Mouse (Mus musculus): ENCODE data around the gene Gpr75. TPM values are rescaled to one million over a fixed set of nuclear protein-coding genes. Genes with fewer than 3 reads are reported as not detected.
A peak's percentile ranks its signal among the peaks of the same experiment; 100 is the strongest.

Gene Gpr75
- total RNA-seq (2014; fragmentation: Nextera tagmentation) (not detected in 2 replicates), total RNA-seq (2017) (not detected in 2 replicates)

DNA sequence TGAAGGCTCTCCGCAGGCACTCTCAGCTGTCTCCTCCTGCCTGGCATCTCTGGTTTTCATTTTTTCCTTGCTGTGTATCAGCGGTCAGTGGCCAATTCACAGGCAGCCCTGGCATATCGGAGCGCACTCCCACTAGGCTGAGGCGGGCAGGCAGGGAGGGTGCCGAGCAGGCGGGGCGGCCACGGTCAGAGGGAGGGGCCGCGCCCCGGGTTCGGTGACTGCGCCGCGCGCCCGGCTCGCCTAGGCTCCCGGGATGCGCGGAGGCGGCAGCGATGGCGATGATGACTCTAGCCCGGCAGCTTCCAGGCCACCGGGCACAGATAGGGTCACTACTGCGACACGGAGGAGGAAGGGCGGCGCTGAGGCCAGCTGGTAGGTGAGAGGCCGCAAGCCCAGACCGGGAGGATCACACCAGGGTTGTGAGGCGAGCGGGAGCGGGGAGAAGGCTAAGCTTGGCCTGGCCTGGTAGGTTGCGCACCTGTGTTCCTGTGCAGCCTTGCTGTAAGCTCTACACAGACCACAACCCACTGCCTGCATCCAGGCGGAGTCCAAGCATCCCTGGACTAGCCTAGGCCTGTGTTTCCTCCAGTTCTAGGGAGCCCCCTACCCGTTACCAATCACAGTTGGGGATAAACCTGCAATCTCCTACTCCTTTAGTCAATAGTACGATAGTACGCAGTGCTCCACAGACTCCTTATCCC is at the start of gene Gpr75, which contains the start of gene Asb3:
TSS of gene Gpr75 (plus strand) at position 188 of the 701 bp plus-strand sequence.
TSS of gene Asb3 (plus strand) at position 246 of the 701 bp plus-strand sequence.
- peak; percentile 93 for ATAC-seq (replicated peaks; ENCODE audit: low FRiP score, low TSS enrichment, poor library complexity, severe bottlenecking)

- peak; percentile 70 for ATAC-seq (replicated peaks; ENCODE audit: low FRiP score, low TSS enrichment, poor library complexity, severe bottlenecking)
These were observed 46.4 kb upstream of the Gpr75 start for GRCm38 (mm10) chr11:30838793-30839192.

DNA sequence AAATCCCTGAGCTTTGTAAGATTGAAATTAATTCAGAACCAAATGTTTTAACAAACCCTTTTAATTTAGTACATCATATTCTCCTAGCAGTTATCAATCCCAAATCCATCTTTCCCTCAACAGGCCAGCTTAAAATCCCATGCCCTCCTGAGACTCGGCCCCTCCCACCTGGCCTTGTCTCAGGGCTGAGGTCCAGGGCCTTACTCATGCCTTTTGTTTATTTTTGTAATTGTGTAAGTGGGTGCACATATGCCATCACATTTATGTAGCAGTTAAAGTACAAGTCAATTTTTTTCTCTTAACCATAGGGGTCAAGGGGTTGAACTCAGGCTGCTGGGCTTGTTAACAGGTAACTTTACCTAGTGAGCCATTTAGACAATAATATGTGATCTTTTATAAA is 40.8 kb upstream of the Gpr75 start:
- no peak for ATAC-seq (replicated peaks; ENCODE audit: low FRiP score, low TSS enrichment, poor library complexity, severe bottlenecking)

- 0 out of 2 replicates have a peak, but pooled peaks have one; percentile 34 for ATAC-seq (replicated peaks; ENCODE audit: low FRiP score, low TSS enrichment, poor library complexity, severe bottlenecking)
These were observed 12.7 kb upstream of the Gpr75 start for GRCm38 (mm10) chr11:30872425-30872824.

DNA sequence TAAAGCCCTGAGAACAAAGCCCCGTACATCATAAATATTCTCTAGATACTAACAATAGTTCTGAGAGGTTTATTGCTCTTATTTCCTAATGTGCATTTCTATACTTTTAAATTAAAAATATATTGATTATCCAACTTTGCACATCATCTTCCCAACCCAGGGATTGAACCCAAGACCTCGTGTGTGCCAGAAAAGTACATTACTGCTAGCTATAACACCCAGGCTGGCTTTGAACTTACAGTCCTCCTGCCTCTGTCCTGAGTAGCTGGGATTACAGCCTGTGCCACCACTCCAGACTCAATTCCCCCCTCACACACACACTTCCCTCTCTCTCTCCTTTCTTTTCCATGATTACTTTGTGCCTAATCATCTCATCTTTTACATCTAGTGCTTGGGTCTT is 3.0 kb downstream of the Gpr75 start:
- no peak for ATAC-seq (replicated peaks; ENCODE audit: low FRiP score, low TSS enrichment, poor library complexity, severe bottlenecking)

DNA sequence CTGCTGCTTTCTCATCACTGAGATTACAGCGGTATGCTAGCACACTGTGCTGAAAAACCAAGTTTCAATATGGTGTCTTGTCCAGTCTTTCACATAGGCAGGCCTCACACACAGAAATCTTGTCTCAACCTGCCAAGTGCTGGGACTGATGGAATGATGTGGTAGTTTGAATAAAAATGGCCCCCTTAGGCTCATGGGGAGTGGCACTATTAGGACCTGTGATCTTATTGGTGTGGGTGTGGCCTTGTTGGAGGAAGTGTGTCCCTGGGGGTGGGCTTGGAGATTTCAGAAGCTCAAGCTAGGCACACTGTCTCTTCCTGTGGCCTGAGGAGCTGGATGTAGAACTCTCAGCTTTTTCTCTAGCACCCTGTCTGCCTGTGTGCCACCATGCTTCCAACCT is 11.0 kb downstream of the Gpr75 start:
- ATAC-seq (replicated peaks; ENCODE audit: low FRiP score, low TSS enrichment, poor library complexity, severe bottlenecking), result no peak

DNA sequence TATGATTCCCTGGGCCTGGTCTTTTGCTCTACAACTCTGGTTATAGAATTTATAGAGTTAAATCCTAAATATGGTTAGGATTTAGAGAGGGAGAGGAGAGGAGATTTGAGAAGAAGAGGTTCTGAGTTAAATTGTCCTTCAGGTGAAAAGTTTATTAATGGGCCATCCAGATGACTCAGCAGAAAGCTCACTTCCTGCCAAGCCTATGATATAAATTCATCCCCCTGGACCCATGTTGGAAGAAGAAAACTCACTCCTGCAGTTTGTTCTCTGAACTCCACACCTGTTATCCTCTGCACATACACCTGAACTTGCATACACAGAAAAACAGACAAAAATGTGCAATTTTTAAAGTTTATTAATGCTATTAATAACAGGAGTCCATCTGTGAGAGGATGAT is 14.2 kb downstream of the Gpr75 start:
- no peak for ATAC-seq (replicated peaks; ENCODE audit: low FRiP score, low TSS enrichment, poor library complexity, severe bottlenecking)

DNA sequence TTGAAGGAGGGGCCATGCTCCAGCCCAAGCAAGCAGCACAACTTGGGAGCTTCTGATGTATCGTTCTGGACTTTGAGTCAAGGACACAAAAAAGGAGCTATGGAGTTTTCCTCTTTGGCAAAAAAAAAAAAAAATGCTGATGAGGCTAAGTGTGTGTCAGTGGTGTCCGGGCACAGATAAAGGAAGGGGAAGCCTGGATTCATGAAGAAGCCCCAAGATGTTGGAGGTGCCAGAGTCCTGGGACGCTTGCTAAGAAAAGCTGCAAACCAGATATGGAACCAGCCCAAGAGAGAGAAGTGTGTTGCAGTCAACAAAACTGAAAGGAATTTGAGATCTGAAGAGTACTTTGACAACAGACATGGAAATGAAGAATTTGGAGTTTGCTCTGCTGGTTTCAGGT is 27.2 kb downstream of the Gpr75 start:
- ATAC-seq (replicated peaks; ENCODE audit: low FRiP score, low TSS enrichment, poor library complexity, severe bottlenecking), result no peak

GRCm38 (mm10) chr11:30920641-30921040 is 35.5 kb downstream of the Gpr75 start:
- no peak for ATAC-seq (replicated peaks; ENCODE audit: low FRiP score, low TSS enrichment, poor library complexity, severe bottlenecking)

GRCm38 (mm10) chr11:30923283-30923682 is 38.1 kb downstream of the Gpr75 start:
- no peak for ATAC-seq (replicated peaks; ENCODE audit: low FRiP score, low TSS enrichment, poor library complexity, severe bottlenecking)

GRCm38 (mm10) chr11:30928079-30928478 is 42.9 kb downstream of the Gpr75 start:
- peak; percentile 90 for ATAC-seq (replicated peaks; ENCODE audit: low FRiP score, low TSS enrichment, poor library complexity, severe bottlenecking)

DNA sequence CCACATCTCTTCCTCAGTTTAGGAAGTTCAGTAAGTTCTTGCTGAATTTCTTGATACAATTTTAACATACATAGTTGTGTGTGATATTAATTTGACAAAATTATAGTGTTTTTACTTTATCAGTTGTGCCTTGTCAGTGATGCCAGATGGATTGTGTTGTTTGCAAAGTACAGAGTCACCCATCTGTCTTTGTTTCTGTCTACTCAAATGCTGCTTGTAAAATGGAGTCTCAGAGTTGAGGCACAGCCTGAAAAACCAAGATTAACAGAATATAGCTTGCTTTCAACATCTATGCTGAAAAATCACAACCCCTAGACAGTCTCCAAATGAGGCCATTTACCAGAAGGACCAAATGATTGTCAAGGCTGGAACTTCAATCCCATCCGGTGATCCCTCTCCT is 43.3 kb downstream of the Gpr75 start:
- peak; percentile 63 for ATAC-seq (replicated peaks; ENCODE audit: low FRiP score, low TSS enrichment, poor library complexity, severe bottlenecking)

Other genes starting within 250 kb of the Gpr75 start
- 1.0 and 4.4 TPM in 2 replicates for gene Acyp2, start 235.8 kb upstream of the Gpr75 start, total RNA-seq (2014; fragmentation: Nextera tagmentation)
- 4.9 and 13.2 TPM in 2 replicates for gene Acyp2, start 235.8 kb upstream of the Gpr75 start, total RNA-seq (2017)
- 43.9 and 53.4 TPM in 2 replicates for gene Psme4, start 113.6 kb upstream of the Gpr75 start, total RNA-seq (2014; fragmentation: Nextera tagmentation)
- gene Psme4, start 113.6 kb upstream of the Gpr75 start, total RNA-seq (2017), result 52.4 and 54.8 TPM in 2 replicates
- 6.9 and 9.6 TPM in 2 replicates for gene Asb3, start 58 bp downstream of the Gpr75 start, total RNA-seq (2014; fragmentation: Nextera tagmentation)
- 15.0 and 19.9 TPM in 2 replicates for gene Asb3, start 58 bp downstream of the Gpr75 start, total RNA-seq (2017)
- gene Erlec1, start 69.0 kb downstream of the Gpr75 start, total RNA-seq (2014; fragmentation: Nextera tagmentation), result 13.6 and 27.0 TPM in 2 replicates
- 15.9 and 22.5 TPM in 2 replicates for gene Erlec1, start 69.0 kb downstream of the Gpr75 start, total RNA-seq (2017)
- gene Chac2, start 101.0 kb downstream of the Gpr75 start, total RNA-seq (2014; fragmentation: Nextera tagmentation), result 12.4 and 15.8 TPM in 2 replicates
- 42.7 and 57.7 TPM in 2 replicates for gene Chac2, start 101.0 kb downstream of the Gpr75 start, total RNA-seq (2017)